Comparison of ENCODE assay signal across 8 mouse cellular contexts in genomic region chr14:118982429-118983045, GRCm38 (mm10). TPM values are rescaled to one million over a fixed set of nuclear protein-coding genes. Genes with fewer than 3 reads are reported as not detected.
DNase-seq lines count a peak whose midpoint lies in the region; ATAC-seq and TF ChIP-seq lines count a peak whose summit lies in the region.
"Not testable (repeated sequence)": the region's sequence is repeated elsewhere in the genome, so short reads cannot be mapped to it uniquely, and the experiment has no call there.

No protein-coding gene starts in this region.

- not testable (repeated sequence) for H3K4me2 ChIP-seq in embryonic facial prominence, embryonic 14.5 days (ENCODE audit: low read depth, low read length); heart, embryonic 12.5 days; hindbrain, postnatal 0 days (ENCODE audit: low read depth, low read length)

- not testable (repeated sequence) for TF ChIP-seq CTCF in hindbrain, postnatal 0 days (IDR thresholded peaks at IDR 0.05; ENCODE audit: low read depth); left cerebral cortex, adult 2 months (IDR thresholded peaks at IDR 0.05)

- peak; percentile 16 for DNase-seq in embryonic facial prominence, embryonic 14.5 days (ENCODE audit: low spot score)
- DNase-seq in hindbrain, postnatal 0 days (ENCODE audit: low spot score): peak; percentile 15
- DNase-seq in left cerebral cortex, adult 2 months (ENCODE audit: extremely low spot score in 1 of 2, low spot score in 2 of 2): not testable (repeated sequence)
- peak; percentile 42 to 46 for DNase-seq in thymus, postnatal 10 days (ENCODE audit: low spot score in 2 of 2)

- ATAC-seq in CD4-positive, CD25-positive, alpha-beta regulatory T cell, adult 4 months: peak; percentile 83
- ATAC-seq in embryonic facial prominence, embryonic 14.5 days (ENCODE audit: low read depth): not testable (repeated sequence)
- peak; percentile 74 for ATAC-seq in heart, embryonic 12.5 days (ENCODE audit: insufficient number of reproducible peaks, low FRiP score)
- peak; percentile 66 for ATAC-seq in hindbrain, postnatal 0 days
- peak; percentile 77 for ATAC-seq in megakaryocyte, adult 5-6 weeks (ENCODE audit: poor library complexity, severe bottlenecking)
- ATAC-seq in neutrophil, adult 5-6 weeks (ENCODE audit: extremely low read depth, insufficient number of reproducible peaks, low FRiP score, poor library complexity, severe bottlenecking): peak; percentile 72

- WGBS in embryonic facial prominence, embryonic 14.5 days: 70% methylated on average over 6 of the region's 11 CpGs
- WGBS in heart, embryonic 12.5 days: 62% methylated on average over 8 of the region's 11 CpGs
- WGBS in hindbrain, postnatal 0 days: 68% methylated on average over 9 of the region's 11 CpGs

- not testable (repeated sequence) for H3K9ac ChIP-seq in embryonic facial prominence, embryonic 14.5 days (ENCODE audit: low read depth, low read length); heart, embryonic 12.5 days; hindbrain, postnatal 0 days (replicated peaks; ENCODE audit: low read length)

- intact Hi-C loops in left cerebral cortex, adult 2 months (cut with DNase I): loop anchor here (10.0 kb wide), 1 partner anchor 1082 kb away; no protein-coding TSS in a partner anchor

- not testable (repeated sequence) for H3K9me3 ChIP-seq in embryonic facial prominence, embryonic 14.5 days (ENCODE audit: control insufficient read depth, low read length); heart, embryonic 12.5 days (replicated peaks); hindbrain, postnatal 0 days (ENCODE audit: low read length)

- H3K4me3 ChIP-seq in embryonic facial prominence, embryonic 14.5 days (ENCODE audit: low read depth, low read length); heart, embryonic 12.5 days; hindbrain, postnatal 0 days (ENCODE audit: low read length); left cerebral cortex, adult 2 months: not testable (repeated sequence)

- H3K27ac ChIP-seq in embryonic facial prominence, embryonic 14.5 days (replicated peaks; ENCODE audit: low read depth, low read length): 0 out of 2 replicates have a peak overlapping the region, but pooled peaks have one; percentile 44
- peak overlapping the region; percentile 36 for H3K27ac ChIP-seq in heart, embryonic 12.5 days (ENCODE audit: poor library complexity, severe bottlenecking)
- H3K27ac ChIP-seq in hindbrain, postnatal 0 days: peak overlapping the region; percentile 67; the same call in 1 of the 2 replicates
- H3K27ac ChIP-seq in left cerebral cortex, adult 2 months: peak overlapping the region; percentile 44

- not testable (repeated sequence) for H3K4me1 ChIP-seq in embryonic facial prominence, embryonic 14.5 days (ENCODE audit: control insufficient read depth, insufficient read depth, low read length); heart, embryonic 12.5 days (replicated peaks); hindbrain, postnatal 0 days (ENCODE audit: insufficient read depth, low read length)

- peaks cover 60% of the 10 kb centered on the region for H3K36me3 ChIP-seq in embryonic facial prominence, embryonic 14.5 days (ENCODE audit: control insufficient read depth, insufficient read depth, low read length)
- peaks cover 47% of the 10 kb centered on the region for H3K36me3 ChIP-seq in heart, embryonic 12.5 days
- H3K36me3 ChIP-seq in hindbrain, postnatal 0 days (ENCODE audit: insufficient read depth, low read length): peaks cover 31% of the 10 kb centered on the region

- H3K27me3 ChIP-seq in embryonic facial prominence, embryonic 14.5 days (replicated peaks; ENCODE audit: control insufficient read depth, insufficient read depth, low read length); heart, embryonic 12.5 days (replicated peaks); hindbrain, postnatal 0 days (ENCODE audit: insufficient read depth, low read length): not testable (repeated sequence)

RNA-seq across cellular contexts. Expression of gene Dnajc3, which starts 44.8 kb away (rescaled TPM):
- 10 to 100 TPM; 32.6 to 35.3 TPM for polyA plus RNA-seq in CD4-positive, CD25-positive, alpha-beta regulatory T cell, adult 4 months (2017; shearing (Covaris generic))
- polyA plus RNA-seq in embryonic facial prominence, embryonic 14.5 days (2014; fragmentation: Nextera tagmentation; extraction: Ambion mirVana): 48.6 and 54.2 TPM in 2 replicates
- polyA plus RNA-seq in heart, embryonic 12.5 days (2016; fragmentation: Nextera tagmentation; extraction: Ambion mirVana): 32.7 and 33.1 TPM in 2 replicates
- 16.7 and 19.0 TPM in 2 replicates for total RNA-seq in hindbrain, postnatal 0 days (2014; rRNA removed)
- 22.8 and 23.2 TPM in 2 replicates for polyA plus RNA-seq in hindbrain, postnatal 0 days (2015; fragmentation: Nextera tagmentation; extraction: Ambion mirVana)
- total RNA-seq in left cerebral cortex, adult 2 months (2021): 10 to 100 TPM; 37.2 to 38.7 TPM
- total RNA-seq in megakaryocyte, adult 5-6 weeks (2015): 42.9 and 43.6 TPM in 2 replicates
- total RNA-seq in megakaryocyte, adult 5-6 weeks (2017): 72.4 and 74.1 TPM in 2 replicates
- 43.8 and 44.4 TPM in 2 replicates for total RNA-seq in neutrophil, adult 5-6 weeks (2017)

RNA-seq across cellular contexts. Expression of gene Dzip1, which starts 57.3 kb away (rescaled TPM):
- polyA plus RNA-seq in CD4-positive, CD25-positive, alpha-beta regulatory T cell, adult 4 months (2017; shearing (Covaris generic)): 10 to 100 TPM; 10.9 to 12.8 TPM
- polyA plus RNA-seq in embryonic facial prominence, embryonic 14.5 days (2014; fragmentation: Nextera tagmentation; extraction: Ambion mirVana): 20.0 and 23.3 TPM in 2 replicates
- polyA plus RNA-seq in heart, embryonic 12.5 days (2016; fragmentation: Nextera tagmentation; extraction: Ambion mirVana): 9.3 and 10.1 TPM in 2 replicates
- 352 and 378 TPM in 2 replicates for total RNA-seq in hindbrain, postnatal 0 days (2014; rRNA removed)
- 99.0 and 102 TPM in 2 replicates for polyA plus RNA-seq in hindbrain, postnatal 0 days (2015; fragmentation: Nextera tagmentation; extraction: Ambion mirVana)
- 100 to 1,000 TPM; 101 to 117 TPM for total RNA-seq in left cerebral cortex, adult 2 months (2021)
- total RNA-seq in megakaryocyte, adult 5-6 weeks (2015): 0.02 and 0.36 TPM in 2 replicates
- 0.04 and 0.61 TPM in 2 replicates for total RNA-seq in megakaryocyte, adult 5-6 weeks (2017)
- total RNA-seq in neutrophil, adult 5-6 weeks (2017): 5.0 and 5.4 TPM in 2 replicates

Comparison
In these comparisons a context has a peak if more than half of its experiments do, and no peak if none do; other contexts are left out.
1. RNA of gene Dzip1, which starts 57.3 kb away (total RNA-seq): 352 to 378 TPM in hindbrain, postnatal 0 days and 101 to 117 TPM in left cerebral cortex, adult 2 months; 5.0 to 5.4 TPM in neutrophil, adult 5-6 weeks and 0.02 to 0.61 TPM in megakaryocyte, adult 5-6 weeks; every median in the first group is over 10 times any median in the second.
2. Peak in every context shown above with its lines, with median percentiles within 50 percentile points of each other: H3K27ac ChIP-seq.